Mouse (Mus musculus): ENCODE results near the gene Thop1.
"Not testable (repeated sequence)": the region's sequence is repeated elsewhere in the genome, so short reads cannot be mapped to it uniquely, and the experiment has no call there.

Thop1 gene

DNA sequence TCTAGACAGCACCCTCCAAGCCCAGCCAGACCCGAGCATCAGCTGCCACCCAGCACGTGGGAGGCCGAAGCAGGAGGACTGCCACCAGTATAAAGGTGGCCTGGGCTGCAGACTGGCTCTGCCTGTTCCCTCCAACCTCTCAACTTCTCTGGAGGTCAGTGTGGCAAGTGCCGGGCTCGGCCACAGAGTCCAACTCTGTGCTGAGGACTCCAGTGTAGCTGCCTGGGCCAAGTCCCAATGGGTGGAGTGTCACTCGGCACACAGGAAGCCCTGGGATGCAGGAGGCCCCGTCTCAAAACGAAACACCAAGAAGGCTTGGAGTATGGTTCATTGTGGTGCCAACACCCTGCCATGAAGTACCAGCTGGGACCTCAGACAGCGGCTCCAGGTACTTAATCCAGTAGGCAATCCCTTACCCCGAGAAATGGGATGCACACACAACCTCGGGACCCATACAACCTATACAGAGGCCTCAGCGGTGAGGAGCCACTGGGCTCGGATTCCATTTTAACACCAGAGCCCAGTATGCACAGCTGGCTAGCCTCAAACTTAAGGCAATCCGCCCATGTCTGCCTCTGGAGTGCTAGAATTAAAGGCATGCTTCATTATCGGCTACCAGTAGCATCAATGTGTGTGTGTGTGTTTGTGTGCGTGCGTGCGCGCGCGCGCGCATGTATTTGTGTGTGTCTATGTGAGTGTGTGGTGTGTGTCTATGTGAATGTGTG is 12.3 kb upstream of the Thop1 start:
- DNase-seq (ENCODE audit: low read depth, low spot score): no peak

DNA sequence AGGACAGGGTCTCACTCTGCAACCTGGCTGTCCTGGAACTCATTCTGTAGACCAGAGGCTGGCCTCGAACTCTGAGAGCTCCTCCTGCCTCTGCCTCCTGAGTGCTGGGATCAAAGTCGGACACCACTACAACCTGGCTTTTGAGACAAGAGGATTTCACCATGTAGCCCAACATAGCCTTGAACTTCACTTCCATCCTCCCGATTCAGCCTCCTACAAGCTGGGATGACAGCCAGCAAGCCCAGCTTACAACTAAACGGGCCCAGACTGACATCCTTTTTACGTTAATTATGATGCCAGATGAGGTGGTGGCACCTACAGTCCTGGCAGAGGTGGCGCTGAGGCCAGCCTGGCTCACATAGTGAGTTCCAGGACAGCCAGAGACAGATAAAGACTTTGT is 10.9 kb upstream of the Thop1 start:
- no peak for DNase-seq (ENCODE audit: low read depth, low spot score)

DNA sequence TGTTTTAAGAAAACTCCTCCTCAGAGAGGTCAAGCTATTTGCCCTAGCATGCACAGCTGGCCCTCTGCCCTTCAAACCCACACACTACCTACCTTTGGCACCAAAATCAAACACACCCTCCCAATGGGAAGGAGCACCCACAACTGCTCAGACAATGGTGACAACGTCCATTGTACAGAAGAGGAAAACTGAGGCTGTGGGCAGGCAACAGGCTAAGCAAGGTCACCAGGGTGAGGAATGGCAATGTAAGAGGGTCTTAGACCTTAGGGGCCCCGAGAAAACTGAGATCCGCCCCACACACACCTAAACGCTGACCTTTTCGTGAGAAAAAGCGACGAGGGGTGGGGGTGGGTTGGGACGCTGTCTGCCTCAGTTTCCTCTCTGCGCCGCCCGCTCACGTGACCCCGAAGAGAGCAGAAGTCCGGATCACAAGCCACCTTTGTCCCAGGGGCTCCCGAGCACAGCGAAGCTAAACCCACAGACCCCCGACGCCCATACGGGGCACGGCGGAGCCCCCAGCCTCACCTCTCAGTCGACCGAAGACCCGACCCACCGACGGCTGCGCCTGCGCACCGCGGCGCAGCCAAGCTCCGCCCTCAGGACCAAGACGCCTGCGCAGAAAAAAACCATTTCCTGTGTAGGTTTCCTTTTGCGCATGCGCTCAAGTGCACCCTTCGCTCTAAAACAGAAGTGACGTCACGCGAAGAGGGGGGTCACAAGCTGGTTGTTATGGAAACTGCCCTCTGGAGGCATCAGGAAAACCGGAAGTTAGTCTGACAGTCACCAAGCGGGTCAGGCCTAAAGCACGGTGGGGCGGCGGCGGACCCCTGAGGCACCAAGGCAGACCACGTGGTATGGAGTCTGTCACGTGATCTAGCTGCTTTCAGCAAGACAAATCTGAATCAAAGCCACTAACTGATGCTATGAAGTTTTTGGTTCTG is 10.0 kb upstream of the Thop1 start, which contains the start of gene Sgta:
Gene Sgta (minus strand): TSS at position 579 of the 941 bp plus-strand sequence.
- DNase-seq (ENCODE audit: low read depth, low spot score): peak; percentile 97

DNA sequence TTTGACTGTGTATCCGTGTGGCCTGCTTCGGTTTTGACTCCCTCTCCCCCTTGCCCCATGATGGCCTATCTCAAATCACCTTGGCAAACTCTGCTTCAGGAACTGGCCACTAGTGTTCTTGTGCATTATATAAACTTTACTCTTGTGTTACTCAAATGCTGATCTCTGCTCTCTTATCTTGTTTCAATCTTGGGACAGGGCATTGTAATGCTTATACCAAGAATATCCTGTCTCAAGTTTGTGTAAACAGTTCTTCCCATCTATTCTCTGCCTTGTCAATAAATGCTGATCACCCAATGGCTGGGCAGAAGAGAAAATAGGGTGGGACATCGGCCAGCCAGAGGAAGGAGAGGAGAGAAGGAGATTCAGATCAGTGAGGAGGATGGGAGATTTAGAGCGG is 7.1 kb upstream of the Thop1 start:
- DNase-seq (ENCODE audit: low read depth, low spot score): no peak

DNA sequence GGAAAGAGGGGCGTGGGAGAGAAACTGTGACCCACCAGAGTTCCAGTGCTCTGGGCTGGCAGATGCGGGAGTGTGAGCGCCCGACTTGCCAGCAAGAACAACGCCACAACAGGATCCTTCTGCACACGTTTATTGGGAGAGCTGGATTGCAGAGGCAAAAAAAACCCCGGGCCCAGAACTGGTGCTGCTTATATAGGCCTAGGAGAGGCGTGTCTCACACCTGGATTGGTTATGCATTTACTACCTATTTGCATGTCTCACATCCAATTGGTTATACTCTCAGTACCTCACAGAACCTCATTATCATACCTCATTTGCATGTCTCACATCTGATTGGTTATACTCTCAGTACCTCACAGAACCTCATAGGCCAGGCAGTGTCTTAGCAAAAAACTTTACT is 5.3 kb upstream of the Thop1 start:
- DNase-seq (ENCODE audit: low read depth, low spot score): not testable (repeated sequence)

DNA sequence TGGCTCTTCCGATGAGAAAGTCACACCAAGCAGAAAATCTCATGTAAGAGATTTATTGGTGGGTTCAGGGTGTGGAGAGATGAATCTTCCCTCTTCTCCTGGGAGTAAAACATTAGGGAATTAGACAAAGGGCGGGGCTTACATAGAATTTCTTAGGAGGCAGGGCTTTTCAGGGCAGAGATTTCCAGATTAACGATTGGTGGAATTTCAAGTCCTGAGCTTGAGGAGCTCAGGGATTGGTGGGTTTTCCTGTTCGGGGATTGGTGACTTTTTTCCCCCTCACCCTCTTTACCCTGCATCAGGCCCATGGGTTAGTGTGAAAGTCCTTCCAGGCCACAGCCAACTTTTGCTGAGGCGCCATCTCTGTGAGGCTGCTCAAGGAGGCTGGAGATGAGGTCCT is 1.1 kb upstream of the Thop1 start:
- no peak for DNase-seq (ENCODE audit: low read depth, low spot score)

DNA sequence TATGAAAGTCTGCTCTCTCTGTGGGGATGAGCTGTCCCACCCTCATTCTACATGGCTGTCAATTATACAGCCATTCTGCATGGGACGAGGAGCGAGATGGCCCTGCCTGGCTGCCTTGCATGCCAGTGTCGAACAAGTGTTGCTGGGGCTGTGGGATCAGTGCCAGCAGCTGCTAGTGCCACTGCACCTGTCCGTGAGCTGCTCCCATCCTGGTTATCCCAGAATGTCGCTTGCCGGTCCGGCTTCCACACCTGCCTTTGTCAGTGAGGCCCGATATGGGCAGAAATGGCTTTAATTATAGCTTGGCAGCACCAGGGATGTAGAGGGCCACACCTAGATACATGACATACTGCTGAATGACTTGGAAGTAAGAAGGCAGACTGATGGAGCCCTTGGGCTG is 2.5 kb downstream of the Thop1 start:
- DNase-seq (ENCODE audit: low read depth, low spot score): no peak

DNA sequence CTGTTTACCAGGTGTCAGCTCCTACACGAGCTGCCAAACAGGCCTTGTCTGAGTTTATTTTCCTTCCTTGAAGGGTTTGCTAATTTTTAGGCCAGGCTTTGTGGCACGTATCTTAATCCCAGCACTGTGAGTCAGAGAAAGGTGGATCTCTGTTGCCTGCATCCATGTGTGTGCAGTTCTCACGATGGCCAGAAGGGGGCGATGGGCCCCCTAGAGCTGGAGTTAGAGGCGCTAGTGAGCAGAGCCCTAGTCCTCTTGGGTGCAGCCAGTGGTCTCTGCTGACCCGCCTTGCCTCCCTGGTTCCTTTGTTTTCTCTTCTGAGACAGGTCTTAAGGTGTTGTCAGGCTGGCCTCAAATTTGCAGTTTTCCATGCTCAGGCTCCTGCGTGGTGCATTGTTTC is 3.6 kb downstream of the Thop1 start:
- no peak for DNase-seq (ENCODE audit: low read depth, low spot score)

DNA sequence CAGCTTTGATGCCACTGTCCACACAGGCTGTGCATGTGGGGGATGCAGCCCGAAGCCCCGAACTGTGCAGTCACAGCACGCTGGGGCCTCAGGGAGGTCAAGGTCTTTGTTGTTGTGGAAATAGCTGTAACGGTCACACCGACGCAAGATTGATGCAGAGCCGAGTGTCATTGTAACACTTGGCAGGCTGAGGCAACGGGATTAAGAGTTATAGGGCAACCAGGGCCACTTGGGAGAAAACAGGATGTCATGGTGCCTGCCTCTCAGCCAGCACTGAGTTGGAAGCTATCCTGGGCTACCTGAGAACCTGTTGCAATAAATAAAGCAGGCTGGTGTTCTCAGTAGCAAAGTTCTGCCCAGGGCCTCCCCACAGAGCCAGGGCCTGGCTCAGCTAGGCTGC is 5.9 kb downstream of the Thop1 start:
- no peak for DNase-seq (ENCODE audit: low read depth, low spot score)

DNA sequence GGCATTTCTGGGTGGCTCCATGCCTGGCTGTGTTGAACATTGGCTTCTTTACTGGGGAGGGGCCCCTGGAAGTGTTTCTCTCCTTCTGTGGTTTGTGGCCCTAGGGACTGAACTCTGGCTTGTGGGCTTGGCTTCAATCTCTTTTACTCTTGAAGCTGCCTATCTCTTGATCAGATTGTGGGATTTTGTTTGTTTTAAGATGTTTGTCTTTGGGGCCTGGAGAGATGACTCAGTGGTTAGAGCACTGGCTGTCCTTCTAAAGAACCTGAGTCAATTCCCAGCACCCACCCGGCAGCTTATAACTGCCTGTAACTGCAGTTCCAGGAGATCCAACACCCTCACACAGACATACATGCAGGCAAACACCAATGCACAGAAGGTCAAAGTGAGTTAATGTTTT is 6.5 kb downstream of the Thop1 start:
- DNase-seq (ENCODE audit: low read depth, low spot score): no peak

DNA sequence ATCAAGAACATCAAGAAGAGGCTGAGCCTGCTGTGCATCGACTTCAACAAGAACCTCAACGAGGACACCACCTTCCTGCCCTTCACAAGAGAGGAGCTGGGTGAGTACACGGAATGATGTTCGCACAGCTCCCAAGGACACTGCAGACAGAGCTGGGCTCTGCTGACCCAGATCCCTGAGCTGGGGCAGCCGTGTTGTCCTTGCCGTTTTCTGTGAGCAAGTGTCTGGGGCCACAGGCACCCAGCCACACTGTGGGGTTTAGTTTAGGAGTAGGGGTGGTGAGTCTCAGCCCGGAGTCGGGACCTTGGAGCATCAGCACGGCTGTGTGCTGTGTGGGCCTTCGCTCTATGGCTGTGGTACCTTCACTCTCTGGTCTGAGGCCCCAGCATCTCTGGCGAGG is 8.1 kb downstream of the Thop1 start:
- no peak for DNase-seq (ENCODE audit: low read depth, low spot score)

DNA sequence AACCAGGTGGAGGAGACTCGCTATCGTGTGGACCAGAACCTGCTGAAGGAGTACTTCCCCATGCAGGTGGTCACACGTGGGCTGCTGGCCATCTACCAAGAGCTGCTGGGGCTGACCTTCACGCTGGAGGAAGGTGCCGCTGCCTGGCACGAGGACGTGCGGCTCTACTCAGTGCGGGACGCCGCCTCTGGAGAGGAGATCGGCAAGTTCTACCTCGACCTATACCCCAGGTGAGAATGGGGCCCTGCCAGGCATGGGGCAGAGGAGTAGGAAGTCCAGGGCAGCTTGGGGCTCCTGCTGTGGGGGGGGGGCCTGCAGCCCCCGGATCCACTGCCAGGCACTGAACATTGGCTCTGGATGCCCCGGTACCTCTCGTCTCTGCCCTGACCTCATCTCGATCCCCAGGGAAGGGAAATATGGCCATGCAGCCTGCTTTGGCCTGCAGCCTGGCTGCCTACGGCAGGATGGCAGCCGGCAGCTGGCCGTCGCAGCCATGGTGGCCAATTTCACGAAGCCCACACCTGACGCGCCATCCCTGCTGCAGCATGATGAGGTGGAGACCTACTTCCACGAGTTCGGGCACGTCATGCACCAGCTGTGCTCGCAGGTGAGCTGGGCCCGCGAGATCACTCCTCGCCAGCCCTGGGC is 10.3 kb downstream of the Thop1 start:
- no peak for DNase-seq (ENCODE audit: low read depth, low spot score)

DNA sequence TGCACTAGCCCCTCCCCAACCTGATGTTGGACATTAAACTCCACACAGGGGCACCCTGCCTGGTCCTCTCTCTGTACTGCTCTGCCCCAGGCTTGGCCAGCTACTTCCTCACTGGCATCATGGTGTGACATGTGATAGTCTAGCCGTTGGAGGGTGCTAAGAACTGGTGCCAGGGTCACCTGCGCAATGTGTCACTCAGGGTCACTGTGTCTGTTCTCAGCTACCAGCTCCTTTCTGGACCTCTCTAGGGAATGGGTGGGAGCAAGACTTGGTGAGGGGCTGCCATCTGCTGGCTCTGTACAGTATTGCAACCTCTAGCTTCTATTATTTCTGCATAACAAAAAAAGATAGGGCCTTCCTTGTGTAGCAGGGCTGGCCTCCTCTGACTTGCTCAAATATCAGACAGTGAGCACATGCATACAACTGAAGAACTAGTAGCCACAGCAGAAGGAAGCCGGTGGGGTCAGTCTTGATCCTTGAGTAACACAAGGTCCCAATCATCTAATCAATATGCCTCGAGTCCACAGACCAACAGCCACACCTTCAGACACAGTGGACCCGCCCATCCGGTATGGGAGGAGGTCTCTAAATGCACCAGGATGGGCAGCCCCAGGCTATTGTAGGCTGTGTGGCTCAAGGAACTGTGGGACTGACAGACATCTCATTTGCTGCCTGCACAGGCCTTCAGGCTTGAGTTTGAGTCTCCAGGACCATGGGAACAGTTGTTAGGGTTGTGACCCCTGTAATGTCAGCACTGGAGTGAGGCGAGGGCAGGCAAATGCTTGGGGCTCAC is 12.5 kb downstream of the Thop1 start:
- peak; percentile 71 for DNase-seq (ENCODE audit: low read depth, low spot score)

DNA sequence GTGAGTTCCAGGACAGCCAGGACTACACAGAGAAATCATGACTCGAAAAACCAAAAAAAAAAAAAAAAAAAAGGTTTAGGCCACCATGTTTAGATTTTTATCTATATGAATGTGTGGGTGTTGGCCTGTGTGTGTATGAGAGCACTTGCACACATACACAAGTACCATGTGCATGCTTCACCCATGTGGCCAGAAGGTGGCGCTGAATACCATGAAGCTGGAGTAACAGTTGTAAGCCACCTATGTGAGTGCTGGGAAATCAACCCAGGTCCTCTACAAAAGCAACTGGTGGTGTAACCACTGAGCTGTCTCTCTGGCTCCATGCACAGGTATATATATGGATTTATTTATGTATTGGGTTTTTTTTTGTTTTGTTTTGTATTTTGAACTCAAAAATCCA is 17.2 kb downstream of the Thop1 start:
- DNase-seq (ENCODE audit: low read depth, low spot score): peak; percentile 53

DNA sequence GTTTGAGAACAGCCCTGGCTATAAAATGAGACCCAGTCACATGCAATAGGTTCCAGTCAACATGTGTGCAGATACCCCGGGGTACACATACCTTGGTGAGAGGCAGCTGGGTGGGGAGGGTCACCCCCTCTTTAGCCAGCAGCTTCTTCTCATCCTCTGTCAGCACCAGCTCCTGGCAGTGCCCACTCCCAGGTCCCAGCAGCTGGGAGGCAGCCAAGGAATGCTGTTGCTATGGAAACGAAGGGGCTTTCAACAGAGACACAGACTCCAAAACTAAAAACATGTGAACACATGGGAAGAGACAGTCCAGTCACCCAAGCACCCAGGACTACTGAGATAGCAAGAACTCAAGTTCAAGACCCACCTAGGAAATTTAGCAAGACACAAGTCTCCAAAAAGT is 19.4 kb downstream of the Thop1 start:
- DNase-seq (ENCODE audit: low read depth, low spot score): no peak

DNA sequence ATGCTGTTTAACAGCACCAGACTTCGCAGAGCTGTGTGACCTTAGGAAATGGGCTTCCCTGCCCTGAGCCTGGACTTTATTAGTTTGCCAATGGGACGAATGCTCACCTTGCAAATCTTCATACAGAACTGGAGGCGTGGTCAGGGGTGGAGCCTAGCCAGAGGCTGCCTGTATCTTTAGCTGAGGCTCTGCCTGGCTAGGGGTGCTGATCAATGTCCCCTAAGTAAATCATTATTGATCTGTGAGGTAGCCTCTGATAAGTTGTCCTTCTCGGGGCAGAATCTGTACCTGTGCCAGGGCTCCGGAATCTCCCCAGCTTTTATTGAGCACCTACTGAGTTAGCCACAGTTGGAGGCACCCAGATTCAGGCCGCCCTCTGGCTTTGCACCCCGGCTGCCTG is 20.8 kb downstream of the Thop1 start:
- DNase-seq (ENCODE audit: low read depth, low spot score): no peak

DNA sequence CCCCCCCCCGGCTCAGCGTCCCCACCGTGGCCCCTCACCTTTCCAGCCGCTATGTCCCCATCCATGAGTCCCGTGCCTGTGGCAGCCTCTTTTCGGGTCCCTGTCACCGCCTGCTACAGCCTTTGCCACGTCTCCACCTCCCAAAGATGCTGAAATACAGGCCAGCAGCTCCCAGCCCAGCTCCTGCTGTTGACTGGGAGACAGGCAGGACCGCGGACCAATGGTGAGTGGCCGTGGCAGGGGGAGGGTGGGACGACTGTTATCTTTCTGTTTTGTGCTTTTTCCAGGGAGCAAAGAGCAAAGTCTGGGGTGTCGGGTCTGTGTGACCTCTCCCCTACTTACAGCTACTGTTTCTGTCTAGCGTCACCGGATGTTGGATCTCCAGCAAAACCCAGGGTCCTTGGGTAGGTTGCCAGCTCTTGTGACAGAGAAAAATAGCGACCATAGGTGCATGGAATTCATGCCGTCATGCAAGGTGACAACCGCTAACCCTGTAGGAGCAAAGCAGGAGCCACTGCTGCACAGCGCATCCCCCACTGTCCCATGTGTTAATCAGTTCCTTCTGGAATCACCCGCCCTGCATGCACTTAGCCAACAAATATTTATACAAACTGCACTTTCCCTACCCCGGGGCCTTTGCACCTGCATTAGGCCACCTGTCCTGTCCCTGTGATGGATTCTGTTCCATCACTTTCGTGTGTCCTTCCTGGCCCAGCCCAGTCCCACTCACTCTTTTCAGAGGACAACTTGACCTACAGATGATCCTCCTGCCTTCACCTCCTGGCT is 22.8 kb downstream of the Thop1 start:
- DNase-seq (ENCODE audit: low read depth, low spot score): no peak

DNA sequence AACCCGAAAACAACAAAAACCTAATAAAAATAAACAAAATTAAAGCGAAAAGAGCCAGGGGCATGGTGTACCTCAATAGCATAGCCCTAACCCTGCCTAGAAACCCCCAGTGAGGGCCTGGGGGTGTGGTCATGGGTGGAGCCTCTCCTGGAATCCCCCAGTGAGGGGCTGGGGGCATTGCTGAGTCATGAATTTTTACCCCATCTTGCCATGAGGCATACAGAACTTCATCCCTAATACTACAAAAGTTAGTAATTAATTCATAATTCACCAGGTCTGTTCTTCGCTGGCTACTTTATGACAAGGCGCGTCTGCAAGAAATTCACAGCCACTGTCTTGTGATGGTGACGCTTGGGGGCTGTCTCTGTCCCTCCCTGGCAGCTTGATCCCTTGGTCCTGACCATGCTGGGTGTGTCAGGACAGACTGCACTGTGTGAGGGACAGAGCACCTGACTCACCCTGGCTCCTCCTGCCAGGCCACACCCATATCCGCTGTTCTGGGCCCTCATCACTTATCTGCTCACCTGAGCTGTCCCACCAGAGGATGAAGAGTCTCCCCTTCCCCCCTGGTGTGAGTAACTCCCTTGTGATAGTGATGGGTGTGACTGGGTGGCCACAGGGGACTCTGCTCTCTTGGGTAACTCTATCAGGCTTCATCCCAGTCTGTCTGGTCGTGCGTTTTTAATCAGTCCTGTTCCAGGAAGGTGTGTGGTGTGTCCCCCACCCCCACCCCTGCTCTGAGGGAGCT is 25.3 kb downstream of the Thop1 start:
- no peak for DNase-seq (ENCODE audit: low read depth, low spot score)

DNA sequence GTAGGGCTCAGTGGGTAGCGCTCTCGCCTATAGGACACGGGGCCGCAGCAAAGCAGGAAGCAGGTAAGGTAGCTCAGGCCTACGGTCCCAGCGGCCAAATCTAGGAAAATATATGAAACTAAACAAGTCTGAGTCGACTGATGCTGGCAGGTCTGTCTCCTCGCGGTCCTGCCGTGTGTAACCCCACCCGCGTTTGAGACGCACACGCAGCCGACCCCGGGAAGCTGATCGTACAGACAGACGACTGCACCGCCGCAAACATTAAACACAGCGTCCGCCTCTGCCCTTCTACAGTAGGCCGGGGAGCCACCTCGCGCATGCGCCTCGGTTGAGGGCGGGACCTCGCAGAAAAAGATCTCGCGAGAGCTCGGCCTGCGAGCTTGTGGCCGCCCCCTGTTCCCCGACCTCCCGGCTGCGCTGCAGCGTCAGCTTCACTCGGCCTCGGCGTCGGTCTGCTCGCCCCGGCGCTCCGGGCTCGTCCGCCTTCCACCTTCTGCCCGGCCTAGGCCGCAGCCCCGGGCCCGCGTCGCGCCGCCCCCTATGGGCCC is 35.8 kb downstream of the Thop1 start, which contains the start of gene Map2k2:
Gene Map2k2 (plus strand): TSS at position 351 of the 548 bp plus-strand sequence.
- DNase-seq (ENCODE audit: low read depth, low spot score): peak; percentile 99
